Mouse (Mus musculus): ENCODE measurements around the gene Arhgef17. TPM values are rescaled to one million over a fixed set of nuclear protein-coding genes. Genes with fewer than 3 reads are reported as not detected.
A peak's percentile ranks its signal among the peaks of the same experiment; 100 is the strongest.

Gene Arhgef17
- polyA plus RNA-seq, 1 experiment from 2014 or later: 10.7 TPM

GRCm38 (mm10) chr7:100932481-100933007 is 637 bp upstream of the Arhgef17 start:
- DNase-seq (ENCODE audit: low spot score): peak; percentile 92
- Histone ChIP-seq H3K4me2 (ENCODE audit: low read depth) (peak overlapping the region; percentile 87), H3K27me3 (ENCODE audit: control insufficient read depth, insufficient read depth, low read length) (no peaks in the 10 kb centered on the region), H3K4me1 (ENCODE audit: control insufficient read depth, insufficient read depth, low read length) (peaks cover 30% of the 10 kb centered on the region), H3K9me3 (ENCODE audit: control insufficient read depth, low read length) (no peaks in the 10 kb centered on the region), H3K4me3 (ENCODE audit: low read depth, low read length) (peak overlapping the region; percentile 69), H3K9ac (ENCODE audit: low read length) (peak overlapping the region; percentile 71), H3K36me3 (ENCODE audit: control insufficient read depth, insufficient read depth, low read length) (no peaks in the 10 kb centered on the region), H3K27ac (ENCODE audit: low read depth, low read length) (peak overlapping the region; percentile 93)
- ATAC-seq (ENCODE audit: insufficient read depth, low FRiP score, low TSS enrichment): peak; percentile 80
- WGBS: under 1% methylated on average over 27 of the region's 27 CpGs

- peak overlapping the region; percentile 69 for H3K4me3 ChIP-seq (ENCODE audit: low read depth, low read length)
- no peaks in the 10 kb centered on the region for H3K9me3 ChIP-seq (ENCODE audit: control insufficient read depth, low read length)
- peaks cover 42% of the 10 kb centered on the region for H3K4me1 ChIP-seq (ENCODE audit: control insufficient read depth, insufficient read depth, low read length)
- H3K4me2 ChIP-seq (ENCODE audit: low read depth): peak overlapping the region; percentile 87
- no peaks in the 10 kb centered on the region for H3K36me3 ChIP-seq (ENCODE audit: control insufficient read depth, insufficient read depth, low read length)
- under 1% methylated on average over 48 of the region's 73 CpGs for WGBS
- H3K9ac ChIP-seq (ENCODE audit: low read length): peak overlapping the region; percentile 71
- no peaks in the 10 kb centered on the region for H3K27me3 ChIP-seq (ENCODE audit: control insufficient read depth, insufficient read depth, low read length)
- peak overlapping the region; percentile 93 for H3K27ac ChIP-seq (ENCODE audit: low read depth, low read length)
- no peak for DNase-seq (ENCODE audit: low spot score)
- peak; percentile 26 for ATAC-seq (ENCODE audit: insufficient read depth, low FRiP score, low TSS enrichment)
Measured at GRCm38 (mm10) chr7:100931316-100931925, 486 bp downstream of the Arhgef17 start.

GRCm38 (mm10) chr7:100930619-100931315 is 1.1 kb downstream of the Arhgef17 start:
- Histone ChIP-seq H3K27ac (ENCODE audit: low read depth, low read length) (peak overlapping the region; percentile 93; the same call in 1 of the 2 replicates), H3K4me2 (ENCODE audit: low read depth) (peak overlapping the region; percentile 87), H3K9me3 (ENCODE audit: control insufficient read depth, low read length) (no peaks in the 10 kb centered on the region), H3K36me3 (ENCODE audit: control insufficient read depth, insufficient read depth, low read length) (no peaks in the 10 kb centered on the region), H3K4me3 (ENCODE audit: low read depth, low read length) (peak overlapping the region; percentile 69), H3K9ac (ENCODE audit: low read length) (peak overlapping the region; percentile 71), H3K4me1 (ENCODE audit: control insufficient read depth, insufficient read depth, low read length) (peaks cover 47% of the 10 kb centered on the region), H3K27me3 (ENCODE audit: control insufficient read depth, insufficient read depth, low read length) (no peaks in the 10 kb centered on the region)
- DNase-seq (ENCODE audit: low spot score): peak; percentile 73
- ATAC-seq (ENCODE audit: insufficient read depth, low FRiP score, low TSS enrichment): no peak
- 3% methylated on average over 51 of the region's 53 CpGs for WGBS

- WGBS: 74% methylated on average over 19 of the region's 19 CpGs
- Histone ChIP-seq H3K4me1 (ENCODE audit: control insufficient read depth, insufficient read depth, low read length) (peaks cover 55% of the 10 kb centered on the region), H3K9ac (ENCODE audit: low read length) (peak overlapping the region; percentile 71; the same call in 1 of the 2 replicates), H3K27me3 (ENCODE audit: control insufficient read depth, insufficient read depth, low read length) (no peaks in the 10 kb centered on the region), H3K4me3 (ENCODE audit: low read depth, low read length) (peak overlapping the region; percentile 69; the same call in 1 of the 2 replicates), H3K4me2 (ENCODE audit: low read depth) (peak overlapping the region; percentile 87), H3K27ac (ENCODE audit: low read depth, low read length) (no peak overlapping the region), H3K36me3 (ENCODE audit: control insufficient read depth, insufficient read depth, low read length) (no peaks in the 10 kb centered on the region), H3K9me3 (ENCODE audit: control insufficient read depth, low read length) (no peaks in the 10 kb centered on the region)
- DNase-seq (ENCODE audit: low spot score): no peak
- ATAC-seq (ENCODE audit: insufficient read depth, low FRiP score, low TSS enrichment): no peak
Measured at GRCm38 (mm10) chr7:100929639-100930303, 2.1 kb downstream of the Arhgef17 start.

DNA sequence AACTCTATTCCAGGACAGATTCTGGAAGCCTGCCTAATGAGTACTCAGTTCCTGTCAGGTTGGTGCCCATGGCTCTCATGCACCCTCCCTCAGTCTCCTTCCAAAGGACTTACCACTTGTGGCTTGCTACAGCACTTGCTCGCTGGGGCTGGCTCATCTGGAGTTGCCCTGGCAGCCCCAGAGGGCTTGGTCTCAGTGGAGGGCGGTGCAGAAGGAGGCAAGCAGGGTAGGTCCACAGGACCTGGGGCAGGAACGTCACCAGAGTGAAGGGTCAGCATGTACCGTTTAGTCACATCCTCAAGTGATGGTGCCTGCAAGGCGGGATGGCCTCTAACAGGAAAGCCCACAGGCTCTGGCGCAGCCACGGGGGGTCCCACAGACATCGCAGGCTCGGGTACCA is 3.5 kb downstream of the Arhgef17 start:
- 53% methylated on average over 9 of the region's 9 CpGs for WGBS
- peaks cover 66% of the 10 kb centered on the region for H3K4me1 ChIP-seq (ENCODE audit: control insufficient read depth, insufficient read depth, low read length)
- ATAC-seq (ENCODE audit: insufficient read depth, low FRiP score, low TSS enrichment) (no peak), DNase-seq (ENCODE audit: low spot score) (no peak)
- H3K4me3 ChIP-seq (ENCODE audit: low read depth, low read length): peak overlapping the region; percentile 69
- no peaks in the 10 kb centered on the region for H3K36me3 ChIP-seq (ENCODE audit: control insufficient read depth, insufficient read depth, low read length)
- no peak overlapping the region for H3K27ac ChIP-seq (ENCODE audit: low read depth, low read length)
- no peak overlapping the region for H3K9ac ChIP-seq (ENCODE audit: low read length)
- no peaks in the 10 kb centered on the region for H3K27me3 ChIP-seq (ENCODE audit: control insufficient read depth, insufficient read depth, low read length)
- no peaks in the 10 kb centered on the region for H3K9me3 ChIP-seq (ENCODE audit: control insufficient read depth, low read length)
- peak overlapping the region; percentile 87 for H3K4me2 ChIP-seq (ENCODE audit: low read depth)

DNA sequence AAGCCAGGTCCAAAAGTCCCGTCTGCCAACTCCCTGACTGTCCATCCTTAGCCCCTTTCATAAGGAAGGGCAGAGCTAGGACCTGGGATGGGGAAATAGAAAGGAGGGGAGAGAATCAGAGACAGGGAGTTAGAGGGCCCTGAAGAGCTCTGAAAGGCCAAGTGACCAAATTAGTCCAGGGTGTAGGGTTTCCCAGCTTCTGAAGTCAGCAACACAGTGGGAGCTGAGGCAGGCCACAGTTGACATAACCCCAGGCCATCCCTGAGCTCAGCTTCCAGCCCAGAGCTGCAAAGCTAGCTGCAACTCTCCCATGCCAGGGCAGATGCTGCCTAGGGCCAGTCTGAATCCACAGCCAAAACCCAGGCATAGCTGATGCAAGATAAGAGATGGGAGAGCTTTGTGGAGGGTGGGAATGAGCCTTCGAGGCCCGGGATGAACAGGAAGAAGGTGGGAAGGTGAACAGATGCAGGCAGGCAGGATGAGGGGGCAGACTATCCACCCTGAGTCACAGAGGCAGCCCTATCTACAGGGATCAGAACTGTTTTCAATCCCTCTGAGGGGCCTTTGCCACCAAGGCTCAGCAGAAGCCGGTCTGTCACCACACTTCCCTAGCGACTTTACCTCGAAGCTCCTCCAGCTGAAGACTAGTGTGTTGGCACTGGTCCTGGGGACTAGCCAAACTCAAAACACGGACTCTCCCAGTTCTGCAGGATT is 4.5 kb downstream of the Arhgef17 start:
- Histone ChIP-seq H3K9me3 (ENCODE audit: control insufficient read depth, low read length) (no peaks in the 10 kb centered on the region), H3K9ac (ENCODE audit: low read length) (peak overlapping the region; percentile 49), H3K4me2 (ENCODE audit: low read depth) (peak overlapping the region; percentile 87), H3K27ac (ENCODE audit: low read depth, low read length) (no peak overlapping the region), H3K4me1 (ENCODE audit: control insufficient read depth, insufficient read depth, low read length) (peaks cover 66% of the 10 kb centered on the region), H3K4me3 (ENCODE audit: low read depth, low read length) (peak overlapping the region; percentile 69), H3K36me3 (ENCODE audit: control insufficient read depth, insufficient read depth, low read length) (no peaks in the 10 kb centered on the region), H3K27me3 (ENCODE audit: control insufficient read depth, insufficient read depth, low read length) (no peaks in the 10 kb centered on the region)
- ATAC-seq (ENCODE audit: insufficient read depth, low FRiP score, low TSS enrichment) (no peak), DNase-seq (ENCODE audit: low spot score) (no peak)
- 28% methylated on average over 7 of the region's 7 CpGs for WGBS

DNA sequence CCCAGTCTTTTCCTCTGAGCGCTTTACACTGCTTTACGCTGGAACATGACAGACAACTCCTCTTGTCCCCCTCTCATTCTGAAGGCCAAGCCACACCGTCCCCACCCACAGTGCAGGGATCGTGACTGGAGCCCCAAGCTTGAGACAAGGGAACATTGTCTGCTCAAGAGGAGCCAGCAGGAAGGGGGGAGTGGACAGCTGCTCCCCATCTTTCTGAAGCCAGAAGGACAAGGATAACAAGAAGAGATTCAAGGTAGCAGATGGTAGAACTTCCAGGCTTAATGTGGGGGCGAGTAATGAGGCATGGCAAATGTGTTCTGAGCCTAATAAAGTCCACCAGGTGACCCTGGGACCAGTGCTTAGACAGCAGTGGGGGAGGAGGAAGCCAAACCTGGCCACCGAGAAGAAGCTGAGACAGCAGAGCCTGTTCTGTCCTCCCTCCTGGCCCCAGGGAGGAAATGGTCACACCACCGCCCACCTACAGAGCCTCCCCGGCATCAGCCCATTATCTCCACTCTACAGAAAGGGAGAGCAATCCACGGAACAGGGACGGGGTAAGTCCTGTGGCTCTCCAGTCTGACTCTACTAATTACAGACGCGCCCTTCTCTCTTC is 5.5 kb downstream of the Arhgef17 start:
- 26% methylated on average over 12 of the region's 12 CpGs for WGBS
- Histone ChIP-seq H3K27me3 (ENCODE audit: control insufficient read depth, insufficient read depth, low read length) (no peaks in the 10 kb centered on the region), H3K4me2 (ENCODE audit: low read depth) (peak overlapping the region; percentile 87), H3K9me3 (ENCODE audit: control insufficient read depth, low read length) (no peaks in the 10 kb centered on the region), H3K36me3 (ENCODE audit: control insufficient read depth, insufficient read depth, low read length) (no peaks in the 10 kb centered on the region), H3K9ac (ENCODE audit: low read length) (peak overlapping the region; percentile 49), H3K4me3 (ENCODE audit: low read depth, low read length) (peak overlapping the region; percentile 69), H3K27ac (ENCODE audit: low read depth, low read length) (no peak overlapping the region), H3K4me1 (ENCODE audit: control insufficient read depth, insufficient read depth, low read length) (peaks cover 65% of the 10 kb centered on the region)
- DNase-seq (ENCODE audit: low spot score) (no peak), ATAC-seq (ENCODE audit: insufficient read depth, low FRiP score, low TSS enrichment) (no peak)

Data from neural tube, embryonic 11.5 days (tissue).